Mouse (Mus musculus): Measurements from ENCODE around the gene Dph7. TPM values are rescaled to one million over a fixed set of nuclear protein-coding genes. Genes with fewer than 3 reads are reported as not detected.

Dph7 gene
- 19.0 and 19.3 TPM in 2 replicates for polyA plus RNA-seq (2016; fragmentation: Nextera tagmentation; extraction: Ambion mirVana)

DNA sequence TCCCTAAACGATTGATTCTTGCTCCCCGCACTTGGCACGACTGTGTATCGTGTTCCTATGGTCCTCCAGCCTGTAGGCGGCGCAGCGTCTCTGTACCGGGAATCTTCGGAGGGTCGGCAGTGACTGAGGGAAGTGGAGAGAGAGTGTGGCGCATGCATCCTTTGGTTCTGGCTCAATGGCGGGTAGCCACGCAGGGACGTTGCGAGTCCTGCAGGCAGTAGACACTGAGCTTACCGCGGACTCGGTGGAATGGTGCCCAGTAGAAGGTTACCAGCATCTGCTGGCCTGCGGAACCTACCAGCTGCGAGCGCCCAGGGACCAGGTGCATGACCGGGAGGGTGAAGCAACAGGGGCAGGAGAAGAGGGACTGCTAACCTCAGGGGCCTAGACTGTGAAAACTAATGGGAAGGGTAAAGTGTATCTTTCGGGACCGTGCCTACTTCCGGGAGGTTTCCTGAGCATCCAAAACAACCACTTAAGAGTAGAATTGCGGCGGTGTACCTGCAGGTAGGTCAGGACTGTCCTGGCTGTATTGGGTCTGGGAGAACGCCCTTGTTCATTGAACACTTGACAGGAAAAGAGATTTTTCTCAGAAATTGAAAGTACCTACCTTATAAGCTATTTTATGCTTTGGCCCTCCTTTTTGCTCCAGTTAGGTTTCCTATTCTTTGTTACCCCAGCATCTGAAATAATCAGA, at the start of gene Dph7:
Dph7 (plus strand) TSS at position 97 of the 697 bp plus-strand sequence.
- Histone ChIP-seq H3K27me3 (replicated peaks) (no peaks in the 10 kb centered on the region), H3K4me1 (replicated peaks) (peaks cover 8% of the 10 kb centered on the region), H3K9me3 (replicated peaks) (no peaks in the 10 kb centered on the region), H3K4me2 (peak within 1 kb of the TSS; percentile 82), H3K27ac (ENCODE audit: poor library complexity, severe bottlenecking) (no peak within 1 kb of the TSS), H3K36me3 (peaks cover 52% of the 10 kb centered on the region), H3K9ac (peak within 1 kb of the TSS; percentile 93), H3K4me3 (peak within 1 kb of the TSS; percentile 98)
- peak; percentile 81 for ATAC-seq (ENCODE audit: insufficient number of reproducible peaks, low FRiP score)
- WGBS, result 1% methylated on average over 28 of the region's 28 CpGs

- no peak overlapping the region for H3K4me2 ChIP-seq
- no peak overlapping the region for H3K27ac ChIP-seq (ENCODE audit: poor library complexity, severe bottlenecking)
- ATAC-seq (ENCODE audit: insufficient number of reproducible peaks, low FRiP score), result no peak
- peaks cover 5% of the 10 kb centered on the region for H3K4me1 ChIP-seq (replicated peaks)
- H3K27me3 ChIP-seq (replicated peaks), result no peaks in the 10 kb centered on the region
- no peak overlapping the region for H3K4me3 ChIP-seq
- no peak overlapping the region for H3K9ac ChIP-seq
- H3K9me3 ChIP-seq (replicated peaks), result no peaks in the 10 kb centered on the region
- H3K36me3 ChIP-seq, result peaks cover 8% of the 10 kb centered on the region; the same call in 1 of the 2 replicates
Measured at GRCm38 (mm10) chr2:24912589-24912988, 49.6 kb upstream of the Dph7 start.

DNA sequence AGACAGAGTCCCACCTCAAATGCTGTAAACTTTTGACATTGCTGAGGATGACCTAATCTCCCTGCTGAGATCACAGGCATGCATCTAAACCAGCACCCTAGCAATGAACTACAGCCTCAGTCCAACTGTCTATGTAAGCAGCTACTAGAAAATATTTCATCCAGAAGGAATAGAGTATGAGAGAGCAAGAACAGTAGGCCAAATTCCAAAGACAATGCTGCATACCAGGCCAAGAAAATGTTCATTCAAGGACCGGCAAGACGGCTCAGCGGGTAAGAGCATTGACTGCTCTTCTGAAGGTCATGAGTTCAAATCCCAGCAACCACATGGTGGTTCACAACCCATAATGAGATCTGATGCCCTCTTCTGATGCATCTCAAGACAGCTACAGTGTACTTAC, 47.4 kb upstream of the Dph7 start:
- Histone ChIP-seq H3K9me3 (replicated peaks) (no peaks in the 10 kb centered on the region), H3K4me1 (replicated peaks) (peaks cover 11% of the 10 kb centered on the region), H3K36me3 (peaks cover 8% of the 10 kb centered on the region; the same call in 1 of the 2 replicates), H3K27me3 (replicated peaks) (no peaks in the 10 kb centered on the region), H3K9ac (no peak overlapping the region), H3K4me3 (no peak overlapping the region), H3K27ac (ENCODE audit: poor library complexity, severe bottlenecking) (no peak overlapping the region), H3K4me2 (no peak overlapping the region)
- WGBS, result 84% methylated on average over 3 of the region's 3 CpGs
- ATAC-seq (ENCODE audit: insufficient number of reproducible peaks, low FRiP score), result no peak

DNA sequence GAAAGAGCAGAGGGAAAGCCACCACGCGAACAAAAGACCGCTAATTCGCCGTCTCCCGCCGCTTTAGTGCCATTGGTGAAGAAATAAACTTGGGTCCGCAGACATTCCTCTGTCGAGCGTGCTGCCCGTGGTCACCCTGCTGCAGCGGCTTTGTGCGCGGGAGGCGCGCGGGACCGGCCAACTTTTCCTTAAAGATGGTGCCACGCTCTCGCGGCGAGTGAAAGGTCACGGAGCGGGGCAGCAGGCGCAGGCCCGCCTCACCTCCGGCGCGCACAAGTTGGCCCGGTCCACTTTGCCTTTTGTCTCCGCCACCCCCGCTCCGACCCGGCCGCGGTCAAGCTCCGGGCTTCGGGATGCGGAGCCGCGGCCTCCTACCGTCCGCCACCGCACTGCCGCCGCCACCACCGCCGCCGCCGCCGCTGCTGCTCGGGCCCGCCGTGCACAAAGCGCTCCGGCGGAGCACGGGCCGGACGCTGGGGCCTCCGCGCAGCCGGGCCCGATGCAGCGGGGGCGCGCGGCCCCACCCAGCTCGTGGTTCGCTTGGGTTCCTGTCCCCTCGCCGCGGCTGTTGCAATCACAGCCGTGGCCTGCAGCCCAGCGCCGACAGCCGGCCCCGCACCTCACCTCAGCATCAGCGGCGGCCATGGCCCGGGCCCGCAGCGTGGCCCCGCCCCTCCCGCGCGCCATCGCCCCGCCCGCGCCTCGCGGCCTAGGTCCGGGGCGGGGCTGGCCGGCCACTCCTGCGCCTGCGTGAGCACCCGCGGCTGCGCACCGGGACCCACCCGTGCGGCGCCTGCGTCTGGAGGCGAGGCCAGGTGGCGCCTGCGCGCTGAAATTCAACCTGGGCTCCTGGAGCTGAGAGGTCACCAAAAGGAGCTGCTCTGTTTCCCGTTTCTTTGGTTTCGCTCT, 43.0 kb upstream of the Dph7 start, which contains the start of gene Ehmt1:
Ehmt1 (minus strand) TSS at position 685 of the 909 bp plus-strand sequence.
- WGBS, result under 1% methylated on average over 93 of the region's 112 CpGs
- H3K27ac ChIP-seq (ENCODE audit: poor library complexity, severe bottlenecking), result peak within 1 kb of the TSS; percentile 90

DNA sequence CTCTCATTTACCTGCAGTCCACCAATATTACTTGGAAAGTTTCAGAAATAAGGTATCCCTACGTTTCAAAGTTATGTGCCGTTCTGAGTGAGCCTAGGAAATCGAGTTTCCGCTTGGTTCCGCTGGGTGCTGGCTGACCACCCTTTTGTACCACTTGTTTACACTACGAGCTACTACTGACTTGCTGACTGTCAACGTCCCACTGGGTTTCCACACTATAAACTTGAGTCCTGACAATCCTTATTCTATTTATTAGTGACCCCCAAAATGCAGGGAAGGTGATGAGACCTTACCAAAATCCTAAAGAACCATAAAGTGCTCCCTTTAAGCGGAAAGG, 42.4 kb upstream of the Dph7 start:
- Histone ChIP-seq H3K36me3 (no peaks in the 10 kb centered on the region), H3K4me3 (peak overlapping the region; percentile 85), H3K27ac (ENCODE audit: poor library complexity, severe bottlenecking) (peak overlapping the region; percentile 61), H3K9me3 (replicated peaks) (no peaks in the 10 kb centered on the region), H3K4me2 (peak overlapping the region; percentile 67), H3K4me1 (replicated peaks) (peaks cover 9% of the 10 kb centered on the region), H3K27me3 (replicated peaks) (no peaks in the 10 kb centered on the region), H3K9ac (peak overlapping the region; percentile 70)
- 8% methylated on average over 8 of the region's 8 CpGs for WGBS
- peak; percentile 48 for ATAC-seq (ENCODE audit: insufficient number of reproducible peaks, low FRiP score)

More for the DNA sequence above, 43.0 kb upstream of the Dph7 start, which contains the start of gene Ehmt1:
- H3K4me2 ChIP-seq, result peak within 1 kb of the TSS; percentile 67
- H3K4me1 ChIP-seq (replicated peaks), result peaks cover 11% of the 10 kb centered on the region
- H3K36me3 ChIP-seq, result no peaks in the 10 kb centered on the region
- peak within 1 kb of the TSS; percentile 85 for H3K4me3 ChIP-seq
- no peaks in the 10 kb centered on the region for H3K9me3 ChIP-seq (replicated peaks)
- peak; percentile 99 for ATAC-seq (ENCODE audit: insufficient number of reproducible peaks, low FRiP score)
- no peaks in the 10 kb centered on the region for H3K27me3 ChIP-seq (replicated peaks)
- peak within 1 kb of the TSS; percentile 96 for H3K9ac ChIP-seq

DNA sequence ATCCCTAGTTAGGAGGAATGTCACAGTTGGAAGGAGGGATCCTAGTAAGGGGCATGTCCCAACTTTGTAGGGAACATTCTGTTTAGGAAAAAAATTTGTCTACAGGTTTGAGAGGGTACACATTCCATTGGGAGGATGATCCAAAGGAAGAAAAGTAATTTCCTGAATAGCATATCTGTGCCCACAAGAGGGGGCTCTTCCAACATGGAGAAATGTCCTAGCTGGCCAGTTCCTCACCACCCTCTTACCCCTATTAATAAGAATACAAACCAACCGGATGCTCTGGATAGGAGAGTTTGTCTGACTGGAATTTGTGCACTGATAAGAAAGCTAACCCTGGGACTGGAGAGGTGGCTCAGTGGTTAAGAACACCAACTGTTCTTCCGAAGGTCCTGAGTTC, 38.6 kb upstream of the Dph7 start:
- no peaks in the 10 kb centered on the region for H3K36me3 ChIP-seq
- H3K9ac ChIP-seq, result no peak overlapping the region
- no peaks in the 10 kb centered on the region for H3K27me3 ChIP-seq (replicated peaks)
- ATAC-seq (ENCODE audit: insufficient number of reproducible peaks, low FRiP score), result no peak
- no peak overlapping the region for H3K4me2 ChIP-seq
- no peaks in the 10 kb centered on the region for H3K9me3 ChIP-seq (replicated peaks)
- 39% methylated on average over 2 of the region's 2 CpGs for WGBS
- no peak overlapping the region for H3K27ac ChIP-seq (ENCODE audit: poor library complexity, severe bottlenecking)
- no peak overlapping the region for H3K4me3 ChIP-seq
- H3K4me1 ChIP-seq (replicated peaks), result no peaks in the 10 kb centered on the region

GRCm38 (mm10) chr2:24925284-24925683, 36.9 kb upstream of the Dph7 start:
- Histone ChIP-seq H3K9me3 (replicated peaks) (no peaks in the 10 kb centered on the region), H3K9ac (no peak overlapping the region), H3K36me3 (no peaks in the 10 kb centered on the region), H3K4me1 (replicated peaks) (no peaks in the 10 kb centered on the region), H3K27me3 (replicated peaks) (peaks cover 5% of the 10 kb centered on the region; the same call in 1 of the 2 replicates), H3K4me2 (no peak overlapping the region), H3K27ac (ENCODE audit: poor library complexity, severe bottlenecking) (no peak overlapping the region), H3K4me3 (no peak overlapping the region)
- 74% methylated on average over 8 of the region's 8 CpGs for WGBS
- no peak for ATAC-seq (ENCODE audit: insufficient number of reproducible peaks, low FRiP score)

- H3K27ac ChIP-seq (ENCODE audit: poor library complexity, severe bottlenecking), result no peak overlapping the region
- no peaks in the 10 kb centered on the region for H3K36me3 ChIP-seq
- no peak overlapping the region for H3K4me2 ChIP-seq
- H3K4me3 ChIP-seq, result no peak overlapping the region
- no peak overlapping the region for H3K9ac ChIP-seq
- peaks cover 5% of the 10 kb centered on the region; the same call in 1 of the 2 replicates for H3K27me3 ChIP-seq (replicated peaks)
- H3K4me1 ChIP-seq (replicated peaks), result no peaks in the 10 kb centered on the region
- WGBS, result 75% methylated on average over 9 of the region's 9 CpGs
- ATAC-seq (ENCODE audit: insufficient number of reproducible peaks, low FRiP score), result no peak
- no peaks in the 10 kb centered on the region for H3K9me3 ChIP-seq (replicated peaks)
Measured at GRCm38 (mm10) chr2:24926345-24926964, 35.7 kb upstream of the Dph7 start.

- 59% methylated on average over 7 of the region's 7 CpGs for WGBS
- no peak overlapping the region for H3K4me2 ChIP-seq
- H3K9ac ChIP-seq, result no peak overlapping the region
- H3K27ac ChIP-seq (ENCODE audit: poor library complexity, severe bottlenecking), result no peak overlapping the region
- ATAC-seq (ENCODE audit: insufficient number of reproducible peaks, low FRiP score), result no peak
- H3K4me3 ChIP-seq, result no peak overlapping the region
- peaks cover 5% of the 10 kb centered on the region; the same call in 1 of the 2 replicates for H3K27me3 ChIP-seq (replicated peaks)
- H3K36me3 ChIP-seq, result no peaks in the 10 kb centered on the region
- H3K4me1 ChIP-seq (replicated peaks), result no peaks in the 10 kb centered on the region
- no peaks in the 10 kb centered on the region for H3K9me3 ChIP-seq (replicated peaks)
Measured at GRCm38 (mm10) chr2:24926965-24927358, 35.2 kb upstream of the Dph7 start.

GRCm38 (mm10) chr2:24927810-24928479, 34.3 kb upstream of the Dph7 start:
- Histone ChIP-seq H3K9ac (no peak overlapping the region), H3K27ac (ENCODE audit: poor library complexity, severe bottlenecking) (no peak overlapping the region), H3K4me1 (replicated peaks) (no peaks in the 10 kb centered on the region), H3K4me2 (no peak overlapping the region), H3K36me3 (no peaks in the 10 kb centered on the region), H3K9me3 (replicated peaks) (no peaks in the 10 kb centered on the region), H3K4me3 (no peak overlapping the region), H3K27me3 (replicated peaks) (peaks cover 5% of the 10 kb centered on the region; the same call in 1 of the 2 replicates)
- 63% methylated on average over 4 of the region's 4 CpGs for WGBS
- no peak for ATAC-seq (ENCODE audit: insufficient number of reproducible peaks, low FRiP score)

All from heart, embryonic 12.5 days (tissue).